Mouse (Mus musculus) lung, postnatal 10 days (tissue): ENCODE results near the gene Olfr124.

Experiments
- DNase-seq: peaks from one replicate; pipeline ENCODE4 v3.0.0; 2021

The Olfr124 gene

GRCm38 (mm10) chr17:37799588-37799987, at the start of gene Olfr124:
Gene Olfr124 (plus strand): TSS chr17:37799888.
- no peak for DNase-seq

GRCm38 (mm10) chr17:37768307-37768706, 31.4 kb upstream of the Olfr124 start, which contains the start of gene Olfr122:
Gene Olfr122 (plus strand): TSS chr17:37768607.
- no peak for DNase-seq

GRCm38 (mm10) chr17:37793229-37793628, 6.5 kb upstream of the Olfr124 start, which contains the start of gene Olfr123:
Gene Olfr123 (plus strand): TSS chr17:37793529.
- DNase-seq, result no peak

DNA sequence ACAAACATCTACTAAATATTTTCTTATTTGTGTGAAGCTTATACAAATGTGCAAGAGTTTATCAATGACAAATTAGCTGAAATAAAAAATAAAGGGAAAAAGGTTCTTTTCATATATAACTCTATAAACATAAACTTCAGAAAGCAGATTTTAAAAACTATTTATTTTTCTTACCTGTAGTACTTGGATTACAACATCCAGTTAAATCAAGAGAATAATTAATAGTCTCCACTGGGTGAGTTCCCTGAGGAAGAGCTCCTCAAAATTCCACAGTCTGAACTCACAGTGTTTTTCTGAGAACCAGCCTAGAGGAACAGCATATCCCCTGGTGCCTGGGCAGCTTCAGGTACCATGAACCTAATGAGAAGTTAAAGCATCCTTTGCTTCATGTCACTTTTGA, 33.0 kb downstream of the Olfr124 start, which contains the start of gene Olfr125:
Gene Olfr125 (plus strand): TSS at position 301 of the 400 bp plus-strand sequence.
- no peak for DNase-seq

- DNase-seq, result no peak
These were observed 47.5 kb downstream of the Olfr124 start, which contains the start of gene Olfr126 for GRCm38 (mm10) chr17:37847183-37847582. Gene Olfr126 (plus strand): TSS chr17:37847483.
